Mouse (Mus musculus) liver, embryonic 16.5 days (tissue): Measurements from ENCODE around the gene H1foo. TPM values are rescaled to one million over a fixed set of nuclear protein-coding genes. Genes with fewer than 3 reads are reported as not detected.
A peak's percentile ranks its signal among the peaks of the same experiment; 100 is the strongest.

ENCODE experiments used
- ATAC-seq: fragments of 200-750 bp; cut with Nextera tagmentation; 2 replicates; pipeline ENCODE4 v1.8.0; 2017; ENCODE audit warnings: low read depth, mild to moderate bottlenecking, moderate number of reproducible peaks, moderate library complexity
- H3K27ac ChIP-seq: fragments of 300-500 bp; sonication (generic); 2 replicates; pipeline ENCODE4 v1.5.1; 2014; ENCODE audit warnings: mild to moderate bottlenecking, low read length
- H3K27me3 ChIP-seq: fragments of 300-500 bp; sonication (generic); 2 replicates; pipeline ENCODE4 v1.6.1; 2014; ENCODE audit warnings: low read depth, low read length, mixed read lengths; ENCODE audit not compliant: control insufficient read depth, insufficient read depth
- H3K36me3 ChIP-seq: fragments of 300-500 bp; sonication (generic); 2 replicates; pipeline ENCODE4 v1.6.1; 2014; ENCODE audit warnings: mild to moderate bottlenecking; ENCODE audit not compliant: control insufficient read depth, insufficient read depth
- H3K4me1 ChIP-seq: fragments of 300-500 bp; sonication (generic); 2 replicates; pipeline ENCODE4 v1.6.1; 2014; ENCODE audit warnings: low read depth, low read length, mixed read lengths; ENCODE audit not compliant: control insufficient read depth
- H3K4me2 ChIP-seq: fragments of 300-500 bp; sonication (generic); 2 replicates; pipeline ENCODE4 v1.6.1; 2014; ENCODE audit warnings: low read depth, low read length, mixed read lengths
- H3K4me3 ChIP-seq: fragments of 300-500 bp; sonication (generic); 2 replicates; pipeline ENCODE4 v1.5.1; 2014; ENCODE audit warnings: low read depth, mild to moderate bottlenecking, low read length
- H3K9ac ChIP-seq: fragments of 300-500 bp; sonication (generic); 2 replicates; pipeline ENCODE4 v1.6.1; 2014; ENCODE audit warnings: low read depth, low read length
- H3K9me3 ChIP-seq: fragments of 300-500 bp; sonication (generic); replicated peaks from 2 replicates; pipeline ENCODE4 v1.6.1; 2016; ENCODE audit warnings: low read length; ENCODE audit not compliant: control insufficient read depth
- WGBS: fragments of 180-500 bp; shearing (Covaris S2); extraction: QIAGEN DNeasy Blood & Tissue Kit; methylation state at CpG from one replicate; pipeline ENCODE4 v1.1.7; 2014; ENCODE audit not compliant: insufficient replicate concordance; 5-methylcytosine and 5-hydroxymethylcytosine counted together
- polyA plus RNA-seq: library from polyadenylated mRNA; unstranded; fragments of >200 nt; fragmentation: Nextera tagmentation; extraction: Ambion mirVana; gene quantifications from 2 replicates; pipeline ENCODE4 v1.2.1, GENCODE M21; 2015

The H1foo gene
- polyA plus RNA-seq, 1 experiment from 2014 or later = not detected

DNA sequence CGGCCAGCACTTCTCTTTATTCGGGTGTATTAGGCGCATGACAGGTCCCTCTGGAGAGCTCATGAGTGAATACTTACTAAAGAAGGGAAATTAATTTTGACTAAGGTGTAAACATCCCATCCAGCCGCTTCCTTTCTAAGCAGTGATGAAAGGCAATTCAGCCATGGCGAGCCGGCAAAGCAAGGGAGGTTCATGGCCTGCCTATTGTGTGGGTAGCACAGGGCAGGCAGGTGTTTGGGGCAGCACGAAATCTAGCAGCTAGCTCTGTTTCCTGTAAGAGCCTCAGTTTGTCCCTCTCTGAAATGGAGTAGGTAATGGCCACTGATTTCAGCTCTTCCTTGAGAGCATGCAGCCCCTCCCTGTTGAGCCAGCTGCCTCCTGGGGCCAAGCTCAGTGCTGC lies 39.8 kb downstream of the H1foo start:
- ATAC-seq = no peak
- WGBS = 69% methylated on average over 7 of the region's 7 CpGs
- Histone ChIP-seq H3K4me1 (no peaks in the 10 kb centered on the region), H3K4me3 (no peak overlapping the region), H3K9ac (no peak overlapping the region), H3K27ac (no peak overlapping the region), H3K36me3 (no peaks in the 10 kb centered on the region), H3K27me3 (no peaks in the 10 kb centered on the region), H3K4me2 (no peak overlapping the region), H3K9me3 (no peaks in the 10 kb centered on the region)

DNA sequence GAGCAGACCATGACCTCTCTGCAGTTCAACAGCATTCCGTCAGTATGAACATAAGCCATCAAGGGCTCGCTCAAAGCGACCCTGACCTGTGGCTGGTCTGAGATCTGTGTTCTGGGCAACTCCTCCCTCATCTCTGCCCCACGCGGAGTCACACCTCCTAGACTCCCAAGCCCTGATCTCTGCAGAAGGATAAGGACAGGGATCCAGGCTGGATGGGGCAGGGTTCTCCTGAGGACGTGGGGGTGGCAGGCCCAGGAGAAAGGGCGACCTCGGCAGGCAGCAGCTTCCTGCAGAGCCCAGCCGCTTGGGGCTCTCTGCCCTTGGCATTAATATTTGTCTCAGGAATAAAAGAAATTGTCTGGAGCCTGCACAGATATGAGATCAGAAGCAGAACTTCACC lies 40.9 kb downstream of the H1foo start:
- Histone ChIP-seq H3K27ac (no peak overlapping the region), H3K9ac (no peak overlapping the region), H3K4me2 (no peak overlapping the region), H3K36me3 (no peaks in the 10 kb centered on the region), H3K9me3 (no peaks in the 10 kb centered on the region), H3K27me3 (0 out of 2 replicates have a peak, but pooled peaks cover 3% of the 10 kb centered on the region), H3K4me3 (no peak overlapping the region), H3K4me1 (no peaks in the 10 kb centered on the region)
- no peak for ATAC-seq
- 61% methylated on average over 9 of the region's 9 CpGs for WGBS

DNA sequence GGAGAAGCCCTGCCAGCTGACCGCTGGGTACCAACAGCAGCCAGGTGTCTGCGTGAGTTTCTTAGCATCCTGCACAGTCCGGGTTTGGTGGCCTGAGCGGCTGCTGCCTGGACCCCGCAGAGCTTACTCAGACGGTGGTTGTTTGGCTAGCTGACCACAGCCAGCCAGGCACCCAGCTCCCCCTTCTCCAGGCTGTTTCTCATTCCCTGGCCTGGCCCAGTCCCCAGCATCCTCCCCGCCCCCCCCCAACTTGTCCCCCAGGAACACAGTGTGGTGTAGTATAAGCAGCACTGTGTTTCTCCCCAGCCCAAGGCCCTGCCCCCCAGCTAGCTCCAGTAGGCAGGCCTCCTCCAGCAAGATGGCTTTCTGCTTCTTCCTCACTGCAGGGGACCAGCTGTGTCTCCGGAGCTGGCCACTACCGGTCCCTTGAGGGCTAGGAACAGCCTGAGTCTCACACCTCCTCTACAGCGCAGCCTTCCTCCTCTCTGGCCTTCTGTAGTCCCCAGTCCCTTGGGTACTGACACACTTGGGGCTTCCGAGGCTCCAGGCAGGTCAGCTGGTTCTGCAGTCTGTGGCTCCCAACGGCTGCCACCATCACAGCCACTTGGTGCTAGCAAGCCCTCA lies 41.8 kb downstream of the H1foo start:
- Histone ChIP-seq H3K36me3 (no peaks in the 10 kb centered on the region), H3K9me3 (no peaks in the 10 kb centered on the region), H3K27ac (no peak overlapping the region), H3K4me3 (no peak overlapping the region), H3K4me2 (no peak overlapping the region), H3K4me1 (no peaks in the 10 kb centered on the region), H3K9ac (no peak overlapping the region), H3K27me3 (peaks cover 11% of the 10 kb centered on the region)
- ATAC-seq = no peak
- WGBS = 60% methylated on average over 12 of the region's 12 CpGs

DNA sequence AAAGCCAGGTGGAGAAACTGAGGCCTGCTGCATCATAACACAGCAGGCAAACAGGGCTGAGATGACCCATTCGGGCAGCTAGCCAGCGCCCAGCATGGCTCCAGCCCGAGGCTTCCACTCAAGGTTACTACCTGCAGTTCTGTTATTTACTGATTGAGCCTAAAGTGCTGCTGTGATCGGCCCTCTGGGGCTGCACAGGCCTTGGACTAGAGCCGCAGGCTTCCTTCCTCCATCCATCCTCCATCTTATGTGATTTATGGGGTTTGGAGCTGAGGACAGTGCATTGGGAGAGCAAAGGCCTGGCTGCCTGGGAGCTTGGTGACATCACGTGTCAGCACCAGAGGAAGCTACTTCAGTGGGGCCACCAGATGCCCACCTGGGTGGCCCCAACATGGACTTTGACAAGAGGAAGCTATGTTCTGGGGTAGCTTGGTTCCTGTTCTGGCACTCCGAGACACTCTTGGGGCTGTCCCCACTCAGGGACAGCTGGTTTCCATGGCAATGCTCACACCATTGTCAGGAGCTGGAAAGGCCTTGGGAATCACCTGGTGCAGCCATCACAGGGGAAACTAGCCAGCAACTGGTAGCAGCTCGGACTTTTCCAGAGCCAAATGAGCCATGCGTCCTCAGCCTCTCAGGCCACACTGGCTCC lies 42.5 kb downstream of the H1foo start:
- no peak for ATAC-seq
- no peaks in the 10 kb centered on the region for H3K4me1 ChIP-seq
- no peaks in the 10 kb centered on the region for H3K36me3 ChIP-seq
- no peak overlapping the region for H3K27ac ChIP-seq
- WGBS = 35% methylated on average over 9 of the region's 9 CpGs
- H3K4me2 ChIP-seq = no peak overlapping the region
- H3K9ac ChIP-seq = no peak overlapping the region
- H3K9me3 ChIP-seq = no peaks in the 10 kb centered on the region
- H3K27me3 ChIP-seq = peaks cover 17% of the 10 kb centered on the region
- H3K4me3 ChIP-seq = no peak overlapping the region

DNA sequence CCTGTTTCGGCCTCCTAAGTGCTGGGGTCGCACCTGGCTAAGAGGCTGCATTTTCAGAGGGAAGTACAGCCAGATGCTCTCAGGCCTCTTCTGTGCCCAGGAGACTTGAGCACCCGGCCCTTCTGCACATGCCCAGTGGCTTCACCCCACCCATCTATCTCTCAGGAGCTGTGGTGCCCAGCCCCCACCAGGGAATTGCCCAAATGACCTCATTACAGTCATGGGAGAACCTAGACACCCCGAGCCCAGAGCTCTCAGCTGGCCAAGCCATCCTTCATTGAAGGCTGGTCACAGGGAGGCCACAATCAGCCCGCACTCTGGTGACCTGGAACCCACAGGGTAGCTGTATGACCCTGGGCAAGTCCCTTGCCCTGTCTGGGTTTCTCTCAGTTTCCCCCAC lies 44.3 kb downstream of the H1foo start:
- H3K4me1 ChIP-seq = peaks cover 7% of the 10 kb centered on the region
- no peak overlapping the region for H3K9ac ChIP-seq
- H3K27ac ChIP-seq = no peak overlapping the region
- ATAC-seq = no peak
- 58% methylated on average over 5 of the region's 5 CpGs for WGBS
- H3K9me3 ChIP-seq = no peaks in the 10 kb centered on the region
- H3K4me3 ChIP-seq = no peak overlapping the region
- H3K36me3 ChIP-seq = no peaks in the 10 kb centered on the region
- H3K27me3 ChIP-seq = peaks cover 35% of the 10 kb centered on the region
- no peak overlapping the region for H3K4me2 ChIP-seq

DNA sequence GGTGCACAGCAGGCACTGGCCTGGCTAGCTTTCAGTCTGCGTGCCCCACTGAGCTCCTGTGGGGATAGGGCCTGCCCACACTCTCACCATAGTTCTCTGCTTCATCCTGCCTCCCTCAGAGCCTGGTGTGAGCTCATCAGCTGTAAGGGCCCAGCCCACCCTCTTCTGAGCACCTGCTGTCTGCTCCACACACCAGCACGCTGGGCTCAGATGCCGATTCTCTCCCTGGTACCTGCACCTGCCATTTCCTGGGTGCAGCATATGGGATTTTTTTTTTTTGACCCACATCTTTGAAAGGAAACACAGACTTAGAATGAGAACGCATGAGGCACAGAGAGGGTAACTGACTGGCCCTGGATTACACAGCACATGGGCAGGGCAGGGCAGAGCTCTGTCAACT lies 44.9 kb downstream of the H1foo start:
- Histone ChIP-seq H3K27me3 (peaks cover 41% of the 10 kb centered on the region), H3K4me3 (no peak overlapping the region), H3K4me2 (no peak overlapping the region), H3K9me3 (no peaks in the 10 kb centered on the region), H3K4me1 (peaks cover 10% of the 10 kb centered on the region), H3K27ac (no peak overlapping the region), H3K36me3 (no peaks in the 10 kb centered on the region), H3K9ac (no peak overlapping the region)
- no peak for ATAC-seq
- 61% methylated on average over 4 of the region's 4 CpGs for WGBS

DNA sequence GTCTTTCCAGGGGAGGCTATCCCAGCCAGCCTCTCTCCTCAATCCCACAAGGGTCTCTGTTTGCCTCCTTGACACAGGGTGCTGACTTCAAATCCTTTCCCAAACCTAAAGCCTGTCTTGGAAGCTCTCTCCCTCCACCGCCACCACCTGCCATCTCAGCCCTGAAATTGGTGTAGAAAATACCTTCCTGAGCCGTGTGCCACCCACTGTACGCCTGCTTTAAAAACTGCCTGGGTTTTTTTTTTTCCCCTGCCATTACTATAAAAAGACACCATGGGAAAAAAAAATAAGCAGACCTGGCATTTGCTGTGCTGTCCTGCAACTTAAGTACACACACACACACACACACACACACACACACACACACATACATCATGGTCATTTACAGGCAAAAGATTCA lies 45.3 kb downstream of the H1foo start:
- H3K9ac ChIP-seq = no peak overlapping the region
- H3K36me3 ChIP-seq = no peaks in the 10 kb centered on the region
- peaks cover 46% of the 10 kb centered on the region for H3K27me3 ChIP-seq
- H3K4me2 ChIP-seq = no peak overlapping the region
- WGBS = 58% methylated on average over 3 of the region's 3 CpGs
- no peaks in the 10 kb centered on the region for H3K9me3 ChIP-seq
- peaks cover 14% of the 10 kb centered on the region for H3K4me1 ChIP-seq
- no peak overlapping the region for H3K4me3 ChIP-seq
- no peak overlapping the region for H3K27ac ChIP-seq
- ATAC-seq = no peak

DNA sequence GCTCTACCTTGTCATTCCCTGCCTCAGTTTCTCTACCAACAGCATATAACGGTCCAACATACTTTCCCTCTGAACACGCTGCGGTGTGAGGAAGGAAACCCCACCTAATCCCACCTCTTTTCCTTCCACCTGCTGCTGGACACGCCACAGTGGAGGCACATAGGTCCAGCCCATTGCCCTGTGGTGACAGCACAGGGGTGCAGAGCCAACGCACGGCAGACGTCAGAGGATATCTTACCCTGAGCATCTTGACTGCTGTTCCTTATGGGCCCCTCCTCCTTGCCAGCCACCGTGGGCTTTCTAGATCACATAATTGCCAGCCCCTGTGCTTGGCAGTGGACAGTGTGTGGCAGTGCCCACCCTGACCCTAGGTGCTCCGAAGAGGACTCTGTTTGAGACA lies 45.7 kb downstream of the H1foo start:
- Histone ChIP-seq H3K27ac (no peak overlapping the region), H3K4me2 (no peak overlapping the region), H3K36me3 (no peaks in the 10 kb centered on the region), H3K4me1 (peaks cover 14% of the 10 kb centered on the region), H3K9ac (no peak overlapping the region), H3K4me3 (no peak overlapping the region), H3K27me3 (peaks cover 47% of the 10 kb centered on the region), H3K9me3 (no peaks in the 10 kb centered on the region)
- 50% methylated on average over 9 of the region's 9 CpGs for WGBS
- no peak for ATAC-seq

DNA sequence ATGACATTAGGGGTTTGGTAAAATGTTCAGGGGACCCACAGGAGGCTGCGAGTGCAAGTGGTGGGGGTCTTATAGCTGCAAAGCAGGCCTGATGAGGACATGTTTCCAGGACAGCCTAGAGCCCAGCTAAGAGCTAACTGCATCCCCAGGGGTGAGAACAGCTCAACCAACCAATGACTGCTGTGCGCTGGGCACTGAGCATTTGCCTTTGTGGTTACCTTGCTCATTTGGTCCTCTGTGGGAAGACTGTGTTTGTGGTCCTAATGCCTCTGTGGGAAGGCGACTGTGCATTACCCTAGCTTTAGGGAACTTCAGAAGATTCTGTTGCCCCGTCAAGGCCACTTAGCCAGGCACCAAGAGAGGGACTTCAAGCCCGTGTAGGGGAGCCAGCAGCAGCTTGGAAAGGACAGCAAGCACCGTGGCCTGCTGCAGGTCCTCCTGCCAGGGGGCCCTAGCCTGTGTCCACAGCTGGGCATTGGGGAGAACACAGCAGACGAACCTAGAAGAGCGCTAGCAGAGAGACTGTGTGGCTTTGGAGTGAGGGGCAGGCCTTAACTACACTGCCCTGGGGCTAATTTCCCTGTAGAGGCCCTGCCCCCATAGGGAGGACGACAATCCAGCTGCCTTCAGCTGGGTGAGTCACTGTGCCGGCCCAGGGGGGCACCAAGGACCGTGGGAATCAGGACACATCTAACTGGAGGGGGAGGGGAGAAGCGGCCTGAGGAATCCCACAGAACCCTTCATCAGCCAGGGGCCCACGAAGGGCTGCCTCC lies 46.6 kb downstream of the H1foo start:
- no peak overlapping the region for H3K9ac ChIP-seq
- H3K27me3 ChIP-seq = peaks cover 51% of the 10 kb centered on the region
- H3K4me3 ChIP-seq = peak overlapping the region; percentile 28
- H3K4me2 ChIP-seq = no peak overlapping the region
- no peak overlapping the region for H3K27ac ChIP-seq
- no peaks in the 10 kb centered on the region for H3K36me3 ChIP-seq
- H3K9me3 ChIP-seq = no peaks in the 10 kb centered on the region
- peaks cover 14% of the 10 kb centered on the region for H3K4me1 ChIP-seq
- ATAC-seq = no peak
- WGBS = 26% methylated on average over 13 of the region's 13 CpGs
